Mouse (Mus musculus) forebrain, embryonic 13.5 days (tissue): ENCODE results near the gene Arl8b. TPM values are rescaled to one million over a fixed set of nuclear protein-coding genes. Genes with fewer than 3 reads are reported as not detected.

Experiments
- ATAC-seq: fragments of 200-750 bp; cut with Nextera tagmentation; 2 replicates; pipeline ENCODE4 v1.8.0; 2017
- H3K27ac ChIP-seq: fragments of 300-500 bp; sonication (generic); 2 replicates; pipeline ENCODE4 v1.5.1; 2015; ENCODE audit warnings: inconsistent platforms, mild to moderate bottlenecking, moderate library complexity
- H3K27me3 ChIP-seq: fragments of 300-500 bp; sonication (generic); 2 replicates; pipeline ENCODE4 v1.6.1; 2015; ENCODE audit warnings: mild to moderate bottlenecking, inconsistent platforms
- H3K36me3 ChIP-seq: fragments of 300-500 bp; sonication (generic); 2 replicates; pipeline ENCODE4 v1.6.1; 2015; ENCODE audit warnings: mild to moderate bottlenecking, inconsistent platforms; ENCODE audit not compliant: poor library complexity, severe bottlenecking
- H3K4me1 ChIP-seq: fragments of 300-500 bp; sonication (generic); 2 replicates; pipeline ENCODE4 v1.6.1; 2015; ENCODE audit warnings: inconsistent platforms
- H3K4me2 ChIP-seq: fragments of 300-500 bp; sonication (generic); 2 replicates; pipeline ENCODE4 v1.6.1; 2015; ENCODE audit warnings: inconsistent platforms, mild to moderate bottlenecking, moderate library complexity
- H3K4me3 ChIP-seq: fragments of 300-500 bp; sonication (generic); 2 replicates; pipeline ENCODE4 v1.5.1; 2015; ENCODE audit warnings: mild to moderate bottlenecking, inconsistent platforms
- H3K9ac ChIP-seq: fragments of 300-500 bp; sonication (generic); 2 replicates; pipeline ENCODE4 v1.6.1; 2015; ENCODE audit warnings: mild to moderate bottlenecking, inconsistent platforms
- H3K9me3 ChIP-seq: fragments of 300-500 bp; sonication (generic); replicated peaks from 2 replicates; pipeline ENCODE4 v1.6.1; 2016; ENCODE audit warnings: inconsistent platforms
- WGBS: fragments of 180-500 bp; shearing (Covaris S2); methylation state at CpG from one replicate; pipeline ENCODE4 v1.1.7; 2015; 5-methylcytosine and 5-hydroxymethylcytosine counted together
- polyA plus RNA-seq: library from polyadenylated mRNA; unstranded; fragments of >200 nt; fragmentation: Nextera tagmentation; extraction: Ambion mirVana; gene quantifications from 2 replicates; pipeline ENCODE4 v1.2.1, GENCODE M21; 2015

Arl8b gene
- polyA plus RNA-seq = 75.7 and 82.8 TPM in 2 replicates

GRCm38 (mm10) chr6:108782526-108783183 is at the start of gene Arl8b:
Gene Arl8b (plus strand): TSS chr6:108783099.
- peak within 1 kb of the TSS; percentile 88 for H3K4me3 ChIP-seq
- H3K4me2 ChIP-seq = peak within 1 kb of the TSS; percentile 84
- no peaks in the 10 kb centered on the region for H3K27me3 ChIP-seq
- H3K9ac ChIP-seq = peak within 1 kb of the TSS; percentile 93
- H3K4me1 ChIP-seq = peaks cover 23% of the 10 kb centered on the region
- peak within 1 kb of the TSS; percentile 78 for H3K27ac ChIP-seq
- peak; percentile 98 for ATAC-seq
- WGBS = 11% methylated on average over 32 of the region's 36 CpGs
- no peaks in the 10 kb centered on the region for H3K9me3 ChIP-seq
- no peaks in the 10 kb centered on the region for H3K36me3 ChIP-seq

- no peaks in the 10 kb centered on the region for H3K4me1 ChIP-seq
- H3K9ac ChIP-seq = no peak overlapping the region
- peak; percentile 83 for ATAC-seq
- H3K4me3 ChIP-seq = no peak overlapping the region
- no peak overlapping the region for H3K4me2 ChIP-seq
- H3K36me3 ChIP-seq = no peaks in the 10 kb centered on the region
- no peak overlapping the region for H3K27ac ChIP-seq
- H3K9me3 ChIP-seq = no peaks in the 10 kb centered on the region
- H3K27me3 ChIP-seq = no peaks in the 10 kb centered on the region
- WGBS = 53% methylated on average over 9 of the region's 9 CpGs
Measured at GRCm38 (mm10) chr6:108735910-108736750, 46.8 kb upstream of the Arl8b start.

- WGBS = 70% methylated on average over 9 of the region's 9 CpGs
- ATAC-seq = peak; percentile 65; the same call in 1 of the 2 replicates
- Histone ChIP-seq H3K4me1 (no peaks in the 10 kb centered on the region), H3K27me3 (no peaks in the 10 kb centered on the region), H3K9ac (no peak overlapping the region), H3K36me3 (no peaks in the 10 kb centered on the region), H3K4me3 (no peak overlapping the region), H3K27ac (no peak overlapping the region), H3K4me2 (no peak overlapping the region), H3K9me3 (no peaks in the 10 kb centered on the region)
Measured at GRCm38 (mm10) chr6:108738463-108739203, 44.3 kb upstream of the Arl8b start.

- Histone ChIP-seq H3K9ac (no peak overlapping the region), H3K36me3 (no peaks in the 10 kb centered on the region), H3K27me3 (no peaks in the 10 kb centered on the region), H3K4me2 (no peak overlapping the region), H3K9me3 (no peaks in the 10 kb centered on the region), H3K4me3 (no peak overlapping the region), H3K27ac (no peak overlapping the region), H3K4me1 (no peaks in the 10 kb centered on the region)
- ATAC-seq = no peak
- WGBS = 79% methylated on average over 4 of the region's 4 CpGs
Measured at GRCm38 (mm10) chr6:108740579-108740978, 42.3 kb upstream of the Arl8b start.

GRCm38 (mm10) chr6:108743730-108744129 is 39.2 kb upstream of the Arl8b start:
- Histone ChIP-seq H3K4me2 (no peak overlapping the region), H3K27me3 (no peaks in the 10 kb centered on the region), H3K27ac (no peak overlapping the region), H3K36me3 (no peaks in the 10 kb centered on the region), H3K4me3 (no peak overlapping the region), H3K9ac (no peak overlapping the region), H3K4me1 (no peaks in the 10 kb centered on the region), H3K9me3 (no peaks in the 10 kb centered on the region)
- WGBS = 92% methylated on average over 5 of the region's 5 CpGs
- no peak for ATAC-seq

GRCm38 (mm10) chr6:108751324-108751723 is 31.6 kb upstream of the Arl8b start:
- Histone ChIP-seq H3K27ac (no peak overlapping the region), H3K36me3 (no peaks in the 10 kb centered on the region), H3K4me3 (no peak overlapping the region), H3K9me3 (no peaks in the 10 kb centered on the region), H3K4me1 (no peaks in the 10 kb centered on the region), H3K27me3 (no peaks in the 10 kb centered on the region), H3K9ac (no peak overlapping the region), H3K4me2 (no peak overlapping the region)
- no peak for ATAC-seq
- 90% methylated on average over 7 of the region's 7 CpGs for WGBS

GRCm38 (mm10) chr6:108752395-108752794 is 30.5 kb upstream of the Arl8b start:
- ATAC-seq = no peak

GRCm38 (mm10) chr6:108753536-108753935 is 29.4 kb upstream of the Arl8b start:
- Histone ChIP-seq H3K4me3 (no peak overlapping the region), H3K9ac (no peak overlapping the region), H3K27ac (no peak overlapping the region), H3K27me3 (no peaks in the 10 kb centered on the region), H3K9me3 (no peaks in the 10 kb centered on the region), H3K36me3 (no peaks in the 10 kb centered on the region), H3K4me2 (no peak overlapping the region), H3K4me1 (no peaks in the 10 kb centered on the region)
- WGBS = 89% methylated on average over 1 of the region's 1 CpGs
- no peak for ATAC-seq

More at GRCm38 (mm10) chr6:108752395-108752794, 30.5 kb upstream of the Arl8b start:
- Histone ChIP-seq H3K4me2 (no peak overlapping the region), H3K36me3 (no peaks in the 10 kb centered on the region), H3K27ac (no peak overlapping the region), H3K9me3 (no peaks in the 10 kb centered on the region), H3K4me1 (no peaks in the 10 kb centered on the region), H3K9ac (no peak overlapping the region), H3K4me3 (no peak overlapping the region), H3K27me3 (no peaks in the 10 kb centered on the region)
- WGBS = 68% methylated on average over 5 of the region's 5 CpGs

GRCm38 (mm10) chr6:108754376-108754775 is 28.5 kb upstream of the Arl8b start:
- no peaks in the 10 kb centered on the region for H3K36me3 ChIP-seq
- H3K4me2 ChIP-seq = no peak overlapping the region
- WGBS = 100% methylated on average over 1 of the region's 1 CpGs
- no peak overlapping the region for H3K9ac ChIP-seq
- no peak for ATAC-seq
- H3K4me1 ChIP-seq = no peaks in the 10 kb centered on the region
- no peaks in the 10 kb centered on the region for H3K9me3 ChIP-seq
- H3K27ac ChIP-seq = no peak overlapping the region
- H3K4me3 ChIP-seq = no peak overlapping the region
- H3K27me3 ChIP-seq = no peaks in the 10 kb centered on the region

- no peak for ATAC-seq
- WGBS = 93% methylated on average over 7 of the region's 7 CpGs
- H3K27me3 ChIP-seq = no peaks in the 10 kb centered on the region
- no peak overlapping the region for H3K4me3 ChIP-seq
- H3K4me1 ChIP-seq = no peaks in the 10 kb centered on the region
- H3K9ac ChIP-seq = no peak overlapping the region
- H3K27ac ChIP-seq = no peak overlapping the region
- no peaks in the 10 kb centered on the region for H3K36me3 ChIP-seq
- no peak overlapping the region for H3K4me2 ChIP-seq
- H3K9me3 ChIP-seq = no peaks in the 10 kb centered on the region
Measured at GRCm38 (mm10) chr6:108755936-108756335, 27.0 kb upstream of the Arl8b start.

- no peak for ATAC-seq
- Histone ChIP-seq H3K36me3 (no peaks in the 10 kb centered on the region), H3K27me3 (no peaks in the 10 kb centered on the region), H3K4me1 (no peaks in the 10 kb centered on the region), H3K4me3 (no peak overlapping the region), H3K9me3 (no peaks in the 10 kb centered on the region), H3K4me2 (no peak overlapping the region), H3K27ac (no peak overlapping the region), H3K9ac (no peak overlapping the region)
- WGBS = 82% methylated on average over 10 of the region's 10 CpGs
Measured at GRCm38 (mm10) chr6:108758997-108759697, 23.8 kb upstream of the Arl8b start.
